Mouse (Mus musculus): ENCODE measurements around the gene Tbx4. TPM values are rescaled to one million over a fixed set of nuclear protein-coding genes. Genes with fewer than 3 reads are reported as not detected.

The Tbx4 gene
- polyA plus RNA-seq, 1 experiment from 2014 or later: 0.30 TPM

GRCm38 (mm10) chr11:85864363-85864762, 21.9 kb upstream of the Tbx4 start:
- H3K4me2 ChIP-seq: no peak overlapping the region

DNA sequence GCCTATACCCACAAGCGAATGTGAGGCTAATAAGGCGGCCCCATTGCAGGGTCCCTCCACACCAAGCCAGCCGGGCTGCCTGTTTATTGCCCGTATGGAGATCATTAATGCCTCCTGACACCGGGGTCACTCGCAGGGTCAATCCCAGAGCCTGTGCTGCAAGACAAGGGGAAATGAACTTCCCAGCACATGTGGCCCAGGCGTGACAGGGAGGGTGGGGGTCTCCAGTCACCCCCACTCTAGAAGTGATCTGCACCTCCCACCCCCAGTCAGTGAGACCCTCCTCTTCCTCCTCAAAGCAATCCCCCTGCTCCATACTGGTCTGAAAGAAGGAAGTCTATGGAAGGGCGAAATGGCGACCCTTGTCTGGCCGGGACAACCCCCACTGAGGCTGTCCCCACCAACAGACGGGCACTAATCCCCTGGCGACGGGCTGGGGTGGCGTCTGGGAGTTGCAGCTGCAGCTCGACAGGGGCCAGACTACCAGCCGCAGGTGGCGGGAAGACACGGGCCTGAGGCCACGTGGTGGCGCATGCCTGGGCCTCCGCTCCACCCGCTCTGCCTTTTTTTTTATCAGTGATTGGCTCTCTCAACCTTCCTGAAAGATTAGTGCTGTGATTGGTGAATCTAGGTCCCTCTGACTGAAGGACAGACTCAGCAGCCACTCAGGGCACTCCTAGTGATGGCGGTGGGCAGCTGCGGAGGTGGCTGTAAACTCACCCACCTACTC, 10.0 kb upstream of the Tbx4 start:
- Histone ChIP-seq H3K9ac (no peak overlapping the region), H3K36me3 (no peaks in the 10 kb centered on the region), H3K27me3 (replicated peaks) (no peaks in the 10 kb centered on the region), H3K27ac (no peak overlapping the region), H3K4me2 (no peak overlapping the region), H3K4me3 (replicated peaks) (no peak overlapping the region), H3K4me1 (0 out of 2 replicates have a peak, but pooled peaks cover 3% of the 10 kb centered on the region), H3K9me3 (no peaks in the 10 kb centered on the region)
- ATAC-seq (ENCODE audit: insufficient read depth, low FRiP score, low read depth): no peak
- 62% methylated on average over 24 of the region's 24 CpGs for WGBS

More at GRCm38 (mm10) chr11:85864363-85864762, 21.9 kb upstream of the Tbx4 start:
- Histone ChIP-seq H3K4me1 (no peaks in the 10 kb centered on the region), H3K9me3 (no peaks in the 10 kb centered on the region), H3K36me3 (no peaks in the 10 kb centered on the region), H3K4me3 (replicated peaks) (no peak overlapping the region), H3K27ac (no peak overlapping the region), H3K27me3 (replicated peaks) (no peaks in the 10 kb centered on the region), H3K9ac (no peak overlapping the region)
- WGBS: 44% methylated on average over 7 of the region's 7 CpGs
- no peak for ATAC-seq (ENCODE audit: insufficient read depth, low FRiP score, low read depth)

DNA sequence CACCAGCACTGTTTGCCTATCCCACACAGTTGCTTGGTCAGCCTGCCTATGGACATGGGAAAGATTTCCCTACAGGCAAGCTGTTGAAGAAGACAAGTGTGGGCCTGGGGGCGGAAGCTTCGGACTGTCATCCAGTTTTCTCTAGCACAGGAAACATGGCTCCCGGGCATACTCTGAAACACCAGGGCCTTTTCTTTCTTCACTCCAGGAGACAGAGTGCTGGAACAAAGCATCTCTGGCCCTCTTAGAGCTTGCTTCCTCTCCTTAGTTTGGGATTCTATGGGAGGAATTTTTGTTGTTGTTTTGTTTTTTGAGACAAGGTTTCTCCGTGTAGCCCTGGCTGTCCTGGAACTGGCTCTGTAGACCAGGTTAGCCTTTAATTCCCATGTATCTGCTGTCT, 1.7 kb upstream of the Tbx4 start:
- Histone ChIP-seq H3K27me3 (replicated peaks) (peaks cover 49% of the 10 kb centered on the region), H3K4me3 (replicated peaks) (no peak overlapping the region), H3K27ac (no peak overlapping the region), H3K36me3 (no peaks in the 10 kb centered on the region), H3K4me1 (peaks cover 11% of the 10 kb centered on the region), H3K4me2 (no peak overlapping the region), H3K9ac (no peak overlapping the region), H3K9me3 (no peaks in the 10 kb centered on the region)
- no peak for ATAC-seq (ENCODE audit: insufficient read depth, low FRiP score, low read depth)
- 81% methylated on average over 4 of the region's 4 CpGs for WGBS

- Histone ChIP-seq H3K4me1 (peaks cover 18% of the 10 kb centered on the region), H3K27me3 (replicated peaks) (peaks cover 68% of the 10 kb centered on the region), H3K36me3 (no peaks in the 10 kb centered on the region), H3K9ac (no peak overlapping the region), H3K4me3 (replicated peaks) (no peak overlapping the region), H3K4me2 (no peak overlapping the region), H3K9me3 (no peaks in the 10 kb centered on the region), H3K27ac (no peak overlapping the region)
- 6% methylated on average over 22 of the region's 22 CpGs for WGBS
- no peak for ATAC-seq (ENCODE audit: insufficient read depth, low FRiP score, low read depth)
Measured at GRCm38 (mm10) chr11:85886429-85886785, 185 bp downstream of the Tbx4 start.

- Histone ChIP-seq H3K9me3 (no peaks in the 10 kb centered on the region), H3K4me3 (replicated peaks) (no peak overlapping the region), H3K36me3 (no peaks in the 10 kb centered on the region), H3K9ac (no peak overlapping the region), H3K27me3 (replicated peaks) (peaks cover 76% of the 10 kb centered on the region), H3K27ac (no peak overlapping the region), H3K4me1 (peaks cover 18% of the 10 kb centered on the region), H3K4me2 (no peak overlapping the region)
- WGBS: 31% methylated on average over 6 of the region's 6 CpGs
- no peak for ATAC-seq (ENCODE audit: insufficient read depth, low FRiP score, low read depth)
Measured at GRCm38 (mm10) chr11:85887273-85887672, 1.1 kb downstream of the Tbx4 start.

DNA sequence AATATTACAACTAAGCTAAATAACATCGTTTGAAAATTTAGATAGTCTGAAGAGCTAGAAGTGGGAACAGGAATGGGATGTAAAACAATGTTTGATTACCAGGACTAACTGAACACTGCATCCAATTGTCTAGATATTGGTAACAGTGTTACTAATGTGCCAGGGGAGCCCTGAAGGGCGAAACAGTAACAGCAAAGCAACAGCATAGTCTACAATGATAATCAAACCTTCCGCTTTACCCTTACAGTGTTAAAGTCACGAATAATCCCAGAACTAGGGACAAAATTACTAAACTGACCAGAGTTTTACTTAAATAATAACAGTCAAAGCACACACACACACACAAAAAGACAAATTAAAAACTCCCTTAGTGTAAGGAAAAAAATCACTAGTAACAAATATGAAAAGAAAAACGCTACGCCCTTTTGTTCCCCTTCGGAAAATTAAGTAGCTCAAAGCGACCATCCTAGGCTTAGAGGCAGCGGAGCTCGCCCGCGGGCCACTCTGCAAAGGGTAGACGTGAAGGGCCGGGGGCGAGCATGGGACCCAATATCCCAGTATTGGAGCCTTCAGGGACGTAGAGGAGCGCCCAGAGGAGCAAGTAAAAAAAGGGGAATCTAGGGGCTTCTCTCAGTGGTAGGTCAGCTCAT, 1.7 kb downstream of the Tbx4 start:
- Histone ChIP-seq H3K27me3 (replicated peaks) (peaks cover 83% of the 10 kb centered on the region), H3K4me2 (peak overlapping the region; percentile 19; the same call in 1 of the 2 replicates)
- WGBS: 8% methylated on average over 17 of the region's 17 CpGs

DNA sequence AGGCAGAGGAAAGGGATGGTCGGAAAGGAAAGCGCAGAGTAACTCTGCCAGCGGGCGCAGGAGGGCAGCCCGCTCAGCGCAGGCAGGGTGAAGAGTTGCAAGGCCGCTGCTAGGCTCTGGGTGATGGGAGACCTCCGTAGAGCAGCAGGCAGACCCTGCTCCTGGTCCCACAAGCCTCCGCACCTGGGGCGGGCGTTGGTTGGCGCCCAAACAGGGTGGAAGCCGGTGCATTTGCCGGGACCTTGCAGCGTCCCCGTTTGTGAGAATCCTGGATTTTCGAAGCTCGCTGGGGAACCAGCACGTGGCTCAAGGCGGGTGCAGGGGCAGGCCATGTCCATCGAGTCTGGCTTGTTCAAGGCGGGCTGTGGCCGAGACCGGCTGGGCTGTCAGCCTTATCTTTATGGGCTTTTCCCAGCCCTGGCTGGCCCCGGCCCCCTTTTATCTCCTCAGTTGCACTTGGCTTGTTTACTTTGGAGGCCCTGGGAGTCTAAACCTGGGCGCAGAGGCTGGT, 2.3 kb downstream of the Tbx4 start:
- Histone ChIP-seq H3K4me3 (replicated peaks) (no peak overlapping the region), H3K9ac (no peak overlapping the region), H3K4me2 (peak overlapping the region; percentile 19; the same call in 1 of the 2 replicates), H3K4me1 (peaks cover 18% of the 10 kb centered on the region), H3K9me3 (no peaks in the 10 kb centered on the region), H3K27me3 (replicated peaks) (peaks cover 84% of the 10 kb centered on the region), H3K27ac (no peak overlapping the region), H3K36me3 (no peaks in the 10 kb centered on the region)
- ATAC-seq (ENCODE audit: insufficient read depth, low FRiP score, low read depth): peak; percentile 78
- 6% methylated on average over 26 of the region's 26 CpGs for WGBS

More for the DNA sequence above, 1.7 kb downstream of the Tbx4 start:
- Histone ChIP-seq H3K4me3 (replicated peaks) (no peak overlapping the region), H3K36me3 (no peaks in the 10 kb centered on the region), H3K4me1 (peaks cover 18% of the 10 kb centered on the region), H3K27ac (no peak overlapping the region), H3K9me3 (no peaks in the 10 kb centered on the region), H3K9ac (no peak overlapping the region)
- ATAC-seq (ENCODE audit: insufficient read depth, low FRiP score, low read depth): no peak

DNA sequence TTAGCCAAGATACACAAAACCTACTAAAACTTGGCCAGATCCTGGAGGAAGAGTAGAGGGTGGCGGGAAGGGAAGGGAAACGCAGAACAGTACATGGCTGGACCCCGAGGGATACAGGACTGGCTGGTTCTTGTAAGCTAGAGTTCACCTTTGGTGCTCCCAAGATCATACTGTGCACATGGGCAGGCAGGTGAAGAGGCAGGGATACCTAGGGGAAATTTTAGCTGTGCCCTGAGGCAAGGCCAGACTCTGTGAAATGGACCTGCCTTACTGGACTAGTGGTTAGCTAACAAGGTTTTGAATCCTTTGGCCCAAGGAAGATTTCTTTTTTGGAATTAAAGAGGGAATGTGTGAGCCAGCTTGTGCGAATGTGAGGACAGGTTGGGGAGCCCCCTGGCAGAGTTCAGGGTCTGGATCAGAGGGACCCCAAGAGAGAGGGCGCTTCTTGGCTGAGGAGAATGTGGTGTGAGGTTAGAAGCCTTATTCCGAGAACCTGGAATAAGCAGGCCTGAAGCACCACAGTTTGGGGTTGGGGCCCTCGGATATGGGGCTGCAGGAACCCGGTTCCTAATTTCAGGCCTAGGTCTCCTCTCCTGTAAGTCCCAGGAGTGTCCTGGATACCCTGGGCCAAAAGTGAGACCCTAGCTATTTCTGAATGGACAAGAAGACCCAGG, 3.0 kb downstream of the Tbx4 start:
- H3K4me1 ChIP-seq: peaks cover 18% of the 10 kb centered on the region
- ATAC-seq (ENCODE audit: insufficient read depth, low FRiP score, low read depth): no peak
- peaks cover 88% of the 10 kb centered on the region for H3K27me3 ChIP-seq (replicated peaks)
- no peak overlapping the region for H3K27ac ChIP-seq
- H3K4me3 ChIP-seq (replicated peaks): no peak overlapping the region
- H3K9ac ChIP-seq: no peak overlapping the region
- 58% methylated on average over 8 of the region's 8 CpGs for WGBS
- H3K36me3 ChIP-seq: no peaks in the 10 kb centered on the region
- no peaks in the 10 kb centered on the region for H3K9me3 ChIP-seq
- H3K4me2 ChIP-seq: no peak overlapping the region

DNA sequence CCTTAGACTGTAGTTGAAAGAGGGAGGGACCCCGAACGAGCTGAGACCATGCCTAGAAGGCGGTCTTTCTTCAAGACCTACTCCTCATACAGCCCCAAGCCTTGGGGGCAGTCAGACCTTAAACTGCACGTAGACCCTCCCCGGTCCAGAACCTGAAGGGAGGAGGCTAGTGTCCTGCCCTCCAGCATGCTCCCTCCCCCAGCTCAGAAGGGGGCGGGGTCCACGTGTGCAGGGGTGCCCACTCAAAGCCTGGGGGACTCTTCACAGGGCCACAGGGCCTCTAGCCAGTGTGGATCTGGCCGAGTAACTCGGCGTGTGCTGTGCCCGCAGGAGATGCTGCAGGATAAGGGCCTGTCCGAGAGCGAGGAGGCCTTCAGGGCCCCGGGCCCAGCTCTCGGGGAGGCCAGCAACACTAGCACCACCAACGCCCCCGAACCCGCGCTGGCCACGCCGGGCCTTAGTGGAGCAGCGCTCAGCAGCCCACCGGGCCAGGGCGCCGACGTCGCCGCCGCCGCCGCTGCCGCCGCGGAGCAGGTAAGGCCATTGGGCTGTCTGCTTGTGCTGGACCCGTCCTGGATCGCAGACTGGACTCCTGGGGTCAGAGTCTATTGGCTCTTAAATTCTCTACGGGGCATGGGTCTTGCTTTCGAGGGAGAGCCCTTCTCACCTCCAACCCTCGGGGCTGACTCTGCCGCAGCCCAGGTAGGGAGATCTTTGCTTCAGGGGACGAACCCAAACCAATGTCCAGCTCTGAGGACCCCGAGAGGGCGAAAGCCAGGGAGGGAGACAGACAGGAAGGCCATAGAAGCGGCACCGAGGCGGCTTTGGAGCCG, 3.7 kb downstream of the Tbx4 start:
- WGBS: 11% methylated on average over 47 of the region's 47 CpGs
- Histone ChIP-seq H3K4me2 (no peak overlapping the region), H3K9ac (no peak overlapping the region), H3K9me3 (no peaks in the 10 kb centered on the region), H3K4me1 (peaks cover 22% of the 10 kb centered on the region), H3K4me3 (replicated peaks) (no peak overlapping the region), H3K27me3 (replicated peaks) (peaks cover 86% of the 10 kb centered on the region), H3K27ac (no peak overlapping the region), H3K36me3 (no peaks in the 10 kb centered on the region)
- no peak for ATAC-seq (ENCODE audit: insufficient read depth, low FRiP score, low read depth)

DNA sequence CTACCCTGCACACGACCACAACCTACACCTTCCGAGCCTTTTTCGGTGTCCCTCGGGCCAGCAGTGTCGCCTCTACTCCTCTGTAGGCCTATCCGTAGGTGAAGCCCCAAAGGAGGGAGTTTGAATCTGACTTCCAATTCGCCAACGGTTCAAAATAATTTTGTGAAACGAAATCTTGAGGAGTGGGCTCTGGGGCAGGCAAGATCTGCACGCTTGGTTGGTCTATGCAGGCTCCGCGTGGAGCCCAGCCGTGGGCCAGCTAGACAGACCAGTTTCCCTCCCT, 4.3 kb downstream of the Tbx4 start:
- H3K36me3 ChIP-seq: no peaks in the 10 kb centered on the region
- no peak overlapping the region for H3K4me2 ChIP-seq
- no peak overlapping the region for H3K4me3 ChIP-seq (replicated peaks)
- 7% methylated on average over 13 of the region's 13 CpGs for WGBS
- no peak overlapping the region for H3K9ac ChIP-seq
- no peak for ATAC-seq (ENCODE audit: insufficient read depth, low FRiP score, low read depth)
- peaks cover 28% of the 10 kb centered on the region for H3K4me1 ChIP-seq
- no peak overlapping the region for H3K27ac ChIP-seq
- no peaks in the 10 kb centered on the region for H3K9me3 ChIP-seq
- peaks cover 86% of the 10 kb centered on the region for H3K27me3 ChIP-seq (replicated peaks)

- H3K36me3 ChIP-seq: no peaks in the 10 kb centered on the region
- peaks cover 27% of the 10 kb centered on the region for H3K4me1 ChIP-seq
- no peak overlapping the region for H3K9ac ChIP-seq
- H3K27me3 ChIP-seq (replicated peaks): peaks cover 86% of the 10 kb centered on the region
- ATAC-seq (ENCODE audit: insufficient read depth, low FRiP score, low read depth): no peak
- no peak overlapping the region for H3K4me3 ChIP-seq (replicated peaks)
- no peaks in the 10 kb centered on the region for H3K9me3 ChIP-seq
- H3K27ac ChIP-seq: no peak overlapping the region
- no peak overlapping the region for H3K4me2 ChIP-seq
- 5% methylated on average over 13 of the region's 13 CpGs for WGBS
Measured at GRCm38 (mm10) chr11:85891010-85891691, 4.9 kb downstream of the Tbx4 start.
